Comparison of ENCODE assay signal across 23 mouse cellular contexts in genomic region chr15:93420596-93420995, GRCm38 (mm10). TPM values are rescaled to one million over a fixed set of nuclear protein-coding genes. Genes with fewer than 3 reads are reported as not detected.
DNase-seq lines count a peak whose midpoint lies in the region; ATAC-seq and TF ChIP-seq lines count a peak whose summit lies in the region.
"Had no signal": no experiment of that assay in that cellular context is flagged by ENCODE, and none has a peak within 500 bp of the region (broad histone marks: within the 10 kb centered on the region; RNA-seq: fewer than 3 reads in every experiment).

No protein-coding gene starts in this region.

- DNase-seq in heart, adult 11 months = peak; percentile 82
- no peak for DNase-seq in heart, postnatal 25 days (ENCODE audit: low spot score)
- no peak for DNase-seq in kidney, postnatal 0 days (ENCODE audit: low spot score)
- DNase-seq in kidney, adult 8-10 months = no peak
- DNase-seq in lung, postnatal 14 days = peak; percentile 9
- no peak for DNase-seq in lung, adult 18-20 months
- DNase-seq in R1 (ENCODE audit: low read depth, low spot score) = peak; percentile 14
- no peak for DNase-seq in layer of hippocampus, adult 8-10 months (ENCODE audit: low spot score in 2 of 2)
- DNase-seq: B cell, adult 2 months; cerebellum, adult 11 months; gastrocnemius, postnatal 36 days; kidney, adult 18-20 months; midbrain, embryonic 14.5 days; retina, postnatal 1 day; right cerebral cortex, postnatal 4 days had no signal

- H3K4me3 ChIP-seq in kidney, postnatal 0 days (replicated peaks; ENCODE audit: low read depth, low read length) = no peak overlapping the region
- H3K4me3 ChIP-seq: erythroblast, embryonic 14.5 days; hindbrain, embryonic 15.5 days; limb, embryonic 12.5 days; liver, embryonic 15.5 days; myocyte; neural tube, embryonic 15.5 days had no signal

- TF ChIP-seq CTCF in kidney, postnatal 0 days (IDR thresholded peaks at IDR 0.05; ENCODE audit: low read depth) = peak; percentile 19; the same call in 1 of the 2 replicates

- no peak overlapping the region for H3K4me2 ChIP-seq in kidney, postnatal 0 days (ENCODE audit: low read length)
- H3K4me2 ChIP-seq: hindbrain, embryonic 15.5 days; limb, embryonic 12.5 days; liver, embryonic 15.5 days; neural tube, embryonic 15.5 days had no signal

- no peaks in the 10 kb centered on the region for H3K9me3 ChIP-seq in kidney, postnatal 0 days (replicated peaks; ENCODE audit: low read length)
- H3K9me3 ChIP-seq: hindbrain, embryonic 15.5 days; limb, embryonic 12.5 days; liver, embryonic 15.5 days; neural tube, embryonic 15.5 days had no signal

- no peak overlapping the region for H3K27ac ChIP-seq in kidney, postnatal 0 days
- H3K27ac ChIP-seq: hindbrain, embryonic 15.5 days; limb, embryonic 12.5 days; liver, embryonic 15.5 days; neural tube, embryonic 15.5 days had no signal

- WGBS in kidney, postnatal 0 days = 78% methylated on average over 7 of the region's 7 CpGs

- H3K4me1 ChIP-seq in kidney, postnatal 0 days (replicated peaks; ENCODE audit: insufficient read depth, low read length) = no peaks in the 10 kb centered on the region
- H3K4me1 ChIP-seq: hindbrain, embryonic 15.5 days; limb, embryonic 12.5 days; neural tube, embryonic 15.5 days had no signal

- no peaks in the 10 kb centered on the region for H3K27me3 ChIP-seq in kidney, postnatal 0 days (ENCODE audit: insufficient read depth, low read length)
- H3K27me3 ChIP-seq: hindbrain, embryonic 15.5 days; limb, embryonic 12.5 days; liver, embryonic 15.5 days; neural tube, embryonic 15.5 days; Patski had no signal

- intact Hi-C loops in heart, postnatal 25 days (cut with DNase I) = no loop called here

- ATAC-seq in kidney, postnatal 0 days (replicated peaks; ENCODE audit: low FRiP score, low read depth) = no peak
- ATAC-seq: forebrain, embryonic 14.5 days; Patski had no signal

- no peak overlapping the region for H3K9ac ChIP-seq in kidney, postnatal 0 days (ENCODE audit: low read depth, low read length)
- H3K9ac ChIP-seq: hindbrain, embryonic 15.5 days; limb, embryonic 12.5 days; liver, embryonic 15.5 days; neural tube, embryonic 15.5 days had no signal

- H3K36me3 ChIP-seq in kidney, postnatal 0 days (ENCODE audit: insufficient read depth, low read length) = 0 out of 2 replicates have a peak, but pooled peaks cover 12% of the 10 kb centered on the region
- H3K36me3 ChIP-seq: hindbrain, embryonic 15.5 days had no signal

RNA-seq across cellular contexts. Expression of gene Pphln1, which starts 22.4 kb away (rescaled TPM):
- 10 to 100 TPM; 19.2 to 22.0 TPM for total RNA-seq in heart, postnatal 25 days (2021)
- 32.4 and 35.9 TPM in 2 replicates for polyA plus RNA-seq in kidney, postnatal 0 days (2015; fragmentation: Nextera tagmentation; extraction: Ambion mirVana)
- 10 to 100 TPM; 34.3 to 49.4 (median 43.9) TPM for total RNA-seq in layer of hippocampus, adult 8-10 months (2022)

RNA-seq across cellular contexts. Expression of gene Zcrb1, which starts 22.5 kb away (rescaled TPM):
- total RNA-seq in heart, postnatal 25 days (2021) = 10 to 100 TPM; 85.7 to 87.2 TPM
- polyA plus RNA-seq in kidney, postnatal 0 days (2015; fragmentation: Nextera tagmentation; extraction: Ambion mirVana) = 131 and 136 TPM in 2 replicates
- total RNA-seq in layer of hippocampus, adult 8-10 months (2022) = 10 to 100 TPM; 64.6 to 82.9 (median 74.2) TPM

Comparison
In these comparisons a context has a peak if more than half of its experiments do, and no peak if none do; other contexts are left out.
1. DNase-seq: peak in heart, adult 11 months (single experiment), lung, postnatal 14 days (single experiment) and R1 (single experiment); none in heart, postnatal 25 days (single experiment), kidney, postnatal 0 days (single experiment), kidney, adult 8-10 months (0 of 2), lung, adult 18-20 months (0 of 2) and layer of hippocampus, adult 8-10 months (0 of 2).